11 mouse cellular contexts compared by ENCODE assay signal in genomic region chr8:46888575-46888974, GRCm38 (mm10).
DNase-seq lines count a peak whose midpoint lies in the region; ATAC-seq lines count a peak whose summit lies in the region.
"Had no signal": no experiment of that assay in that cellular context is flagged by ENCODE, and none has a peak within 500 bp of the region (broad histone marks: within the 10 kb centered on the region; RNA-seq: fewer than 3 reads in every experiment).

No protein-coding gene starts in this region.

- H3K9ac ChIP-seq in embryonic facial prominence, embryonic 14.5 days (ENCODE audit: low read depth, low read length), result no peak overlapping the region
- H3K9ac ChIP-seq in liver, embryonic 15.5 days, result no peak overlapping the region
- H3K9ac ChIP-seq in liver, embryonic 12.5 days, result no peak overlapping the region
- no peak overlapping the region for H3K9ac ChIP-seq in heart, embryonic 15.5 days

- no peak overlapping the region for H3K4me3 ChIP-seq in embryonic facial prominence, embryonic 14.5 days (ENCODE audit: low read depth, low read length)
- H3K4me3 ChIP-seq in embryonic facial prominence, embryonic 10.5 days, result no peak overlapping the region
- H3K4me3 ChIP-seq in liver, embryonic 15.5 days (replicated peaks), result no peak overlapping the region
- H3K4me3 ChIP-seq in liver, embryonic 12.5 days, result no peak overlapping the region
- no peak overlapping the region for H3K4me3 ChIP-seq in heart, embryonic 15.5 days
- H3K4me3 ChIP-seq: forebrain, embryonic 10.5 days had no signal

- peak; percentile 13; the same call in 1 of the 2 replicates for ATAC-seq in embryonic facial prominence, embryonic 14.5 days (ENCODE audit: low read depth)
- ATAC-seq in liver, embryonic 15.5 days (ENCODE audit: insufficient read depth), result peak; percentile 34
- ATAC-seq in liver, embryonic 12.5 days, result no peak
- peak; percentile 76 for ATAC-seq in heart, embryonic 15.5 days (replicated peaks; ENCODE audit: insufficient number of reproducible peaks, insufficient read depth, low FRiP score, low read depth)

- peaks cover 18% of the 10 kb centered on the region for H3K4me1 ChIP-seq in embryonic facial prominence, embryonic 14.5 days (ENCODE audit: control insufficient read depth, insufficient read depth, low read length)
- peaks cover 23% of the 10 kb centered on the region for H3K4me1 ChIP-seq in embryonic facial prominence, embryonic 10.5 days
- H3K4me1 ChIP-seq in liver, embryonic 15.5 days (replicated peaks), result peaks cover 6% of the 10 kb centered on the region
- peaks cover 12% of the 10 kb centered on the region; the same call in 1 of the 2 replicates for H3K4me1 ChIP-seq in liver, embryonic 12.5 days
- H3K4me1 ChIP-seq in heart, embryonic 15.5 days (replicated peaks), result peaks cover 26% of the 10 kb centered on the region

- H3K4me2 ChIP-seq in embryonic facial prominence, embryonic 14.5 days (ENCODE audit: low read depth, low read length), result no peak overlapping the region
- no peak overlapping the region for H3K4me2 ChIP-seq in liver, embryonic 15.5 days
- H3K4me2 ChIP-seq in liver, embryonic 12.5 days, result no peak overlapping the region
- H3K4me2 ChIP-seq in heart, embryonic 15.5 days, result no peak overlapping the region

- H3K9me3 ChIP-seq in embryonic facial prominence, embryonic 14.5 days (ENCODE audit: control insufficient read depth, low read length), result 0 out of 2 replicates have a peak, but pooled peaks cover 3% of the 10 kb centered on the region
- no peaks in the 10 kb centered on the region for H3K9me3 ChIP-seq in embryonic facial prominence, embryonic 10.5 days
- no peaks in the 10 kb centered on the region for H3K9me3 ChIP-seq in liver, embryonic 15.5 days (replicated peaks)
- H3K9me3 ChIP-seq in liver, embryonic 12.5 days (replicated peaks), result no peaks in the 10 kb centered on the region
- H3K9me3 ChIP-seq in heart, embryonic 15.5 days (replicated peaks), result no peaks in the 10 kb centered on the region
- H3K9me3 ChIP-seq: forebrain, embryonic 10.5 days; G1E had no signal

- H3K27ac ChIP-seq in embryonic facial prominence, embryonic 14.5 days (replicated peaks; ENCODE audit: low read depth, low read length), result 0 out of 2 replicates have a peak overlapping the region, but pooled peaks have one; percentile 39
- no peak overlapping the region for H3K27ac ChIP-seq in embryonic facial prominence, embryonic 10.5 days (replicated peaks)
- no peak overlapping the region for H3K27ac ChIP-seq in liver, embryonic 15.5 days (replicated peaks)
- H3K27ac ChIP-seq in liver, embryonic 12.5 days, result no peak overlapping the region
- peak overlapping the region; percentile 76 for H3K27ac ChIP-seq in heart, embryonic 15.5 days
- H3K27ac ChIP-seq: forebrain, embryonic 10.5 days had no signal

- no peak for DNase-seq in embryonic facial prominence, embryonic 14.5 days (ENCODE audit: low spot score)
- no peak for DNase-seq in embryonic facial prominence, embryonic 10.5 days (ENCODE audit: low spot score)
- DNase-seq in lung, postnatal 36 days, result peak; percentile 58
- no peak for DNase-seq in embryo, embryonic 11 days
- no peak for DNase-seq in right cerebral cortex, postnatal 14 days
- DNase-seq: adrenal gland, postnatal 36 days had no signal

- no peaks in the 10 kb centered on the region for H3K27me3 ChIP-seq in embryonic facial prominence, embryonic 14.5 days (replicated peaks; ENCODE audit: control insufficient read depth, insufficient read depth, low read length)
- no peaks in the 10 kb centered on the region for H3K27me3 ChIP-seq in embryonic facial prominence, embryonic 10.5 days (replicated peaks; ENCODE audit: low read depth, poor library complexity, severe bottlenecking)
- no peaks in the 10 kb centered on the region for H3K27me3 ChIP-seq in liver, embryonic 15.5 days
- no peaks in the 10 kb centered on the region for H3K27me3 ChIP-seq in liver, embryonic 12.5 days (replicated peaks)
- H3K27me3 ChIP-seq in heart, embryonic 15.5 days, result no peaks in the 10 kb centered on the region

- no peaks in the 10 kb centered on the region for H3K36me3 ChIP-seq in embryonic facial prominence, embryonic 14.5 days (ENCODE audit: control insufficient read depth, insufficient read depth, low read length)
- no peaks in the 10 kb centered on the region for H3K36me3 ChIP-seq in embryonic facial prominence, embryonic 10.5 days (replicated peaks)
- H3K36me3 ChIP-seq in liver, embryonic 15.5 days (replicated peaks), result no peaks in the 10 kb centered on the region
- no peaks in the 10 kb centered on the region for H3K36me3 ChIP-seq in liver, embryonic 12.5 days
- H3K36me3 ChIP-seq in heart, embryonic 15.5 days, result no peaks in the 10 kb centered on the region
- H3K36me3 ChIP-seq: forebrain, embryonic 10.5 days; G1E had no signal

- WGBS in embryonic facial prominence, embryonic 14.5 days, result 55% methylated on average over 4 of the region's 4 CpGs
- 71% methylated on average over 4 of the region's 4 CpGs for WGBS in embryonic facial prominence, embryonic 10.5 days
- WGBS in liver, embryonic 15.5 days (ENCODE audit: insufficient replicate concordance), result 38% methylated on average over 4 of the region's 4 CpGs
- WGBS in liver, embryonic 12.5 days (ENCODE audit: insufficient replicate concordance), result 52% methylated on average over 4 of the region's 4 CpGs
- WGBS in heart, embryonic 15.5 days, result 47% methylated on average over 4 of the region's 4 CpGs

Comparison
In these comparisons a context has a peak if more than half of its experiments do, and no peak if none do; other contexts are left out.
1. H3K27ac ChIP-seq: peak in embryonic facial prominence, embryonic 14.5 days (single experiment) and heart, embryonic 15.5 days (single experiment); none in embryonic facial prominence, embryonic 10.5 days (single experiment), liver, embryonic 15.5 days (single experiment) and liver, embryonic 12.5 days (single experiment).